Mouse (Mus musculus) heart, embryonic 14.5 days (tissue): Measurements from ENCODE around the gene Alkal2. TPM values are rescaled to one million over a fixed set of nuclear protein-coding genes. Genes with fewer than 3 reads are reported as not detected.

Source experiments
- ATAC-seq: fragments of 200-750 bp; cut with Nextera tagmentation; 2 replicates; pipeline ENCODE4 v1.8.0; 2017; ENCODE audit warnings: low read depth, moderate TSS enrichment; ENCODE audit not compliant: insufficient number of reproducible peaks, insufficient read depth, low FRiP score
- H3K27ac ChIP-seq, 2 experiments: fragments of 200-500 bp in 1 of 2; fragments of 300-500 bp in 1 of 2; sonication (generic) in 1 of 2; replicated peaks in 1 of 2; 2 replicates each; pipeline ENCODE4 v1.5.1; 2012 to 2014; ENCODE audit warnings: low read depth in 2 of 2, low read length in 2 of 2, control low read depth in 1 of 2, mild to moderate bottlenecking in 1 of 2, mixed read lengths in 1 of 2; ENCODE audit not compliant: control insufficient read depth in 1 of 2, insufficient read depth in 1 of 2
- H3K27me3 ChIP-seq: fragments of 300-500 bp; sonication (generic); 2 replicates; pipeline ENCODE4 v1.6.1; 2014; ENCODE audit warnings: mild to moderate bottlenecking, low read length, control low read depth; ENCODE audit not compliant: control insufficient read depth, insufficient read depth
- H3K36me3 ChIP-seq: fragments of 300-500 bp; sonication (generic); 2 replicates; pipeline ENCODE4 v1.6.1; 2014; ENCODE audit warnings: mild to moderate bottlenecking, control low read depth, low read length, mixed read lengths; ENCODE audit not compliant: control insufficient read depth, insufficient read depth
- H3K4me1 ChIP-seq, 2 experiments: fragments of 200-500 bp in 1 of 2; fragments of 300-500 bp in 1 of 2; sonication (generic) in 1 of 2; 2 replicates each; pipeline ENCODE4 v1.6.1; 2012 to 2014; ENCODE audit warnings: low read length in 2 of 2, control low read depth in 1 of 2, mixed read lengths in 1 of 2; ENCODE audit not compliant: control insufficient read depth in 2 of 2, insufficient read depth in 2 of 2
- H3K4me2 ChIP-seq: fragments of 300-500 bp; sonication (generic); 2 replicates; pipeline ENCODE4 v1.6.1; 2014; ENCODE audit warnings: mild to moderate bottlenecking, low read length
- H3K4me3 ChIP-seq, 2 experiments: fragments of 200-500 bp in 1 of 2; fragments of 300-500 bp in 1 of 2; sonication (generic) in 1 of 2; 2 replicates each; pipeline ENCODE4 v1.5.1; 2012 to 2014; ENCODE audit warnings: low read length in 2 of 2, mild to moderate bottlenecking in 2 of 2, control low read depth in 1 of 2, low read depth in 1 of 2, moderate library complexity in 1 of 2; ENCODE audit not compliant: control insufficient read depth in 1 of 2, insufficient read depth in 1 of 2
- H3K9ac ChIP-seq: fragments of 300-500 bp; sonication (generic); 2 replicates; pipeline ENCODE4 v1.6.1; 2014; ENCODE audit warnings: mild to moderate bottlenecking, low read length
- H3K9me3 ChIP-seq: fragments of 300-500 bp; sonication (generic); 2 replicates; pipeline ENCODE4 v1.6.1; 2016; ENCODE audit warnings: low read length, control low read depth; ENCODE audit not compliant: control insufficient read depth
- WGBS: fragments of 180-500 bp; shearing (Covaris S2); extraction: QIAGEN DNeasy Blood & Tissue Kit; methylation state at CpG from one replicate; pipeline ENCODE4 v1.1.7; 2014; 5-methylcytosine and 5-hydroxymethylcytosine counted together
- polyA plus RNA-seq: library from polyadenylated mRNA; unstranded; fragments of >200 nt; fragmentation: Nextera tagmentation; extraction: Ambion mirVana; gene quantifications from 2 replicates; pipeline ENCODE4 v1.2.1, GENCODE M21; 2014

The Alkal2 gene
- polyA plus RNA-seq, 1 experiment from 2014 or later, result 0.20 TPM

- Histone ChIP-seq H3K27me3 (no peaks in the 10 kb centered on the region), H3K9ac (no peak overlapping the region), H3K36me3 (no peaks in the 10 kb centered on the region), H3K27ac (no peak overlapping the region), H3K4me3 (no peak overlapping the region), H3K9me3 (no peaks in the 10 kb centered on the region), H3K4me2 (no peak overlapping the region), H3K4me1 (no peaks in the 10 kb centered on the region)
- 71% methylated on average over 3 of the region's 3 CpGs for WGBS
- no peak for ATAC-seq
Measured at GRCm38 (mm10) chr12:30922401-30922800, 38.3 kb downstream of the Alkal2 start.

DNA sequence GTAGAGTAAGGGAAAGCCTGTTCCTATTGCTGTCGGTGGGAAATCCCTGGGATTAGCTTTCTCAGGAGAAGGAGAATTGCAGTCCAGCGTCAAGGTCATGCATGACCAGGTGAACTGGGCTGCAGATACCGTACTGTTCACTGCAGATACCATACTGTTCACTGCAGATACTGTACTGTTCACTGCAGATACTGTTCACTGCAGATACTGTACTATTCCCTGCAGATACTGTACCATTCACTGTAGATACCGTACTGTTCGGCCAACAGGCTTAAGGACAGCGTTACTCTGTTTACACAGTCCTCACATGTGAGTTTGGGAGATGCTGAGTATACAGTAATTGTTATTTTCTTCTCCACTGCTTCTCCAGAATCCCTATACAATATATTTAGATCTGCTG is 44.1 kb downstream of the Alkal2 start:
- Histone ChIP-seq H3K27me3 (no peaks in the 10 kb centered on the region), H3K9ac (no peak overlapping the region)
- no peak for ATAC-seq

GRCm38 (mm10) chr12:30933299-30933698 is 49.2 kb downstream of the Alkal2 start:
- Histone ChIP-seq H3K4me1 (no peaks in the 10 kb centered on the region), H3K4me2 (no peak overlapping the region), H3K36me3 (no peaks in the 10 kb centered on the region), H3K9ac (no peak overlapping the region), H3K9me3 (no peaks in the 10 kb centered on the region), H3K27ac (no peak overlapping the region), H3K4me3 (no peak overlapping the region), H3K27me3 (no peaks in the 10 kb centered on the region)
- WGBS, result 67% methylated on average over 2 of the region's 2 CpGs
- no peak for ATAC-seq

More for the DNA sequence above, 44.1 kb downstream of the Alkal2 start:
- Histone ChIP-seq H3K4me1 (no peaks in the 10 kb centered on the region), H3K36me3 (no peaks in the 10 kb centered on the region), H3K27ac (no peak overlapping the region), H3K4me3 (no peak overlapping the region), H3K4me2 (no peak overlapping the region), H3K9me3 (no peaks in the 10 kb centered on the region)
- 77% methylated on average over 6 of the region's 6 CpGs for WGBS

DNA sequence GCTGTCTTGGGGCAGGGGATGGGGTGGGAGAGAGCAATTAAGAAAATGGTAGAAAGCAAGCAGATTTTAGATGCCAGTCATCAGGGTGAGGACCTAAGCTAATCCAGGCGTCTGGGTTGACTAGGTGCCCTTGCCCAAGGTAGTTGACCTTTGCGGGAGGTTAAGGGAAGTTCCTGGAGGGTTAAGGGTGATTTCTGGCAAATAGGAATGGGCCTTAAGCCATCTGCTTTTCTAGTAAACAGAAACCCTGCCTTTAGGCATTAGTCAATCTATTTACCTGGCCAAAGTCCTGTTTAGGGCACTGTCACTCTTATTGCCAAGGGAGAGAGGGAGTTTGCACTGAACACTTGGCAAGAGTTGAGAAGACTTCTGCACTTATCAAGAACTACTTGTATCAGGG is 52.8 kb downstream of the Alkal2 start:
- WGBS, result 77% methylated on average over 2 of the region's 2 CpGs
- Histone ChIP-seq H3K27ac (no peak overlapping the region), H3K4me1 (no peaks in the 10 kb centered on the region), H3K36me3 (0 out of 2 replicates have a peak, but pooled peaks cover 4% of the 10 kb centered on the region), H3K9me3 (no peaks in the 10 kb centered on the region), H3K4me2 (no peak overlapping the region), H3K4me3 (no peak overlapping the region), H3K27me3 (no peaks in the 10 kb centered on the region), H3K9ac (no peak overlapping the region)
- ATAC-seq, result no peak

Other genes with a start within 250 kb of the Alkal2 start
- 120 TPM in 2 replicates for gene Acp1, start 27.3 kb downstream of the Alkal2 start, polyA plus RNA-seq
- gene Sh3yl1, start 27.3 kb downstream of the Alkal2 start, polyA plus RNA-seq, result 5.5 and 5.8 TPM in 2 replicates
- 1.5 and 2.4 TPM in 2 replicates for gene Fam110c, start 189.5 kb downstream of the Alkal2 start, polyA plus RNA-seq